Mouse (Mus musculus): Measurements from ENCODE around the gene 4921507P07Rik. TPM values are rescaled to one million over a fixed set of nuclear protein-coding genes. Genes with fewer than 3 reads are reported as not detected.
"Not testable (repeated sequence)": the region's sequence is repeated elsewhere in the genome, so short reads cannot be mapped to it uniquely, and the experiment has no call there.

4921507P07Rik gene
- polyA plus RNA-seq (2015; fragmentation: Nextera tagmentation; extraction: Ambion mirVana): 0.10 and 0.14 TPM in 2 replicates

DNA sequence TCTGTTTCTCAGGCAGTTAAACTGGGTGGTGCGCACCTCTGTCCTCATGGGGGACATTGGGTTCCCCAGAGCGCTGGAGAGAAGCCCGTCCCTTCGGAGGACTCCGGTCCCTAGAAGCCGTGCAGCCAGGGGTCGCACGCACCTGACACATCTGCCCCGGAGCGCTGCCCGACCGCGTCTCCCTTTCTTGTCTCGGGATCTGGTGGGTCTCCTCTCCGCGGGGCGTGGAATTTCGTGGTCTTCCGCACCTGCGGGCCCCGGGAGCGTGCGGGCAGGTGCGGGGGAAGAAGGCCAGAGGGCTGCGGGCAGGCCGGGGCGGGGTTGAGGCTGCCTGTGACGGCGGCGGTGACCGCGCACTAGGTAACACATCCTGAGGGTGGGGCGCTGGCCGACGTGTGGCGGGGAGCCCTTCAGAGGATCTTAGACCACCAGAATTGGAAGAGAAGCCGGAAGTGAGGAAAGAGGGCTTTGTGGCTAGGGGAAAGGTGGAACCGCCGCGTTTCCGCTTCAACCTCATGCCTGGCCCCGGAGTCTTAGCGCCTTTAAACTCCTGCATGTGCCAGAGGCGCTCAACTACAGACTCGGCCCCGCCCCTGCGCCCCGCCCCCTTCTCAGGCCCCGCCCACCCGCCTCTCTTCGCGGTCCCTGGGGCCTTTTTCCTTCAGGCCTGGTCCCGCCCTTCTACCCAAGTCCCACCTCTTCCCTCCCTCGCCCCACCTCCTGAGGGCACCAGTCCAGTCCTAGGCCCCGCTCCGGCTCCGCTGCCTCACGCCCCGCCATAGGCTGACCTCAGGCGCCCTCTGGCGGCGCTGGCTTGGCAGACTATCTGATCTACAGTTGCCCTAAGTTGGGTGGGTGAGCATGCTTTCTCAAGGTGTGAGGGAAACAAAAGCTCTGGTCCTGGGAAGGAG lies at the start of gene 4921507P07Rik:
Gene 4921507P07Rik (minus strand): TSS at position 332 of the 911 bp plus-strand sequence.
- H3K27me3 ChIP-seq: 0 out of 2 replicates have a peak, but pooled peaks cover 3% of the 10 kb centered on the region
- H3K36me3 ChIP-seq: no peaks in the 10 kb centered on the region
- peak within 1 kb of the TSS; percentile 91 for H3K4me2 ChIP-seq
- H3K4me1 ChIP-seq (replicated peaks): peaks cover 11% of the 10 kb centered on the region
- H3K9ac ChIP-seq: peak within 1 kb of the TSS; percentile 69
- H3K9me3 ChIP-seq (replicated peaks): no peaks in the 10 kb centered on the region
- under 1% methylated on average over 61 of the region's 62 CpGs for WGBS (ENCODE audit: insufficient replicate concordance)
- ATAC-seq (ENCODE audit: low read depth) (peak; percentile 100), DNase-seq (peak; percentile 91)
- peak within 1 kb of the TSS; percentile 64 for H3K4me3 ChIP-seq (replicated peaks)
- no peak within 1 kb of the TSS for H3K27ac ChIP-seq

DNA sequence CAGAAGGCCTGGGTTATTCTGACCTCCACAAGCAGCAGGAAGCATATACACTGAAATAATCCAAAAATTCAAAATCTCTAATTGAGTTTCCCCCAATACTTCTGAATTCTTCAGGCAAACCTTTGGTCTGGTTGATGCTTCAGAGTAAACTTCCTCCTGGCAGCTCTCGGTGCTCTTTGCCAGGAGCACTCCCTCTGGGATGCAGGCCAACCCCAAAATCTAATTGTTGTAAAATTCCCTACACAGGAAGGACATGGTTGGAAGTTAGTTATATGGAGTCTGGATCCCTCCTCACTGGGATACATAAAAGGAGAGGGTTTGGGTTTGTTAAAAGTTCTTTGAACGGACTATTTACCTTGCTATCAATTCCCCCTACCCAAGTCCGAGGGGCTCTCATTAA lies 48.3 kb upstream of the 4921507P07Rik start:
- ATAC-seq (ENCODE audit: low read depth): no peak
- Histone ChIP-seq H3K27ac (no peak overlapping the region), H3K27me3 (no peaks in the 10 kb centered on the region), H3K4me3 (replicated peaks) (no peak overlapping the region), H3K4me2 (no peak overlapping the region), H3K4me1 (replicated peaks) (no peaks in the 10 kb centered on the region), H3K9ac (no peak overlapping the region), H3K36me3 (no peaks in the 10 kb centered on the region), H3K9me3 (replicated peaks) (no peaks in the 10 kb centered on the region)
- WGBS (ENCODE audit: insufficient replicate concordance): 61% methylated on average over 3 of the region's 3 CpGs
- no peak for DNase-seq

DNA sequence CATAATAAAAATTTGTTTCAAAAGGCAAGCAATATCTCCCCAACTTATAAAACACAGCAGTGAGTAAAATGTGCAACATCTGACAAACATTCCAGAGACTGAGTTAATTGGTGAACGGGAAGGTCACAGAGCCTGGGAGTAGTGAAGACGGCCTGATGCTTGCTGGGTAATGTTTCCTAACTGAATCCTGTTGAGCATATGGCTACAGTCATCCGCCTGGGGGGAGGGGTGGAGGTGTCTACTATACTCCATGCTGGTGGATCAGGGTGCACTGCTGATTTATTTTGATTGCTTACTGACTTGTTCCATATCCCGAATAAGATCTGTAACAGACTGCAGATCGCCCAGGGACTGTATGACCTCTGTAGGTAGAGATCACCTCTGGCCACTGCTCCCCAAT lies 45.5 kb upstream of the 4921507P07Rik start:
- Histone ChIP-seq H3K9ac (no peak overlapping the region), H3K9me3 (replicated peaks) (no peaks in the 10 kb centered on the region), H3K4me1 (replicated peaks) (no peaks in the 10 kb centered on the region), H3K27ac (no peak overlapping the region), H3K36me3 (no peaks in the 10 kb centered on the region), H3K27me3 (no peaks in the 10 kb centered on the region), H3K4me3 (replicated peaks) (no peak overlapping the region), H3K4me2 (no peak overlapping the region)
- ATAC-seq (ENCODE audit: low read depth) (no peak), DNase-seq (no peak)
- WGBS (ENCODE audit: insufficient replicate concordance): 64% methylated on average over 5 of the region's 5 CpGs

DNA sequence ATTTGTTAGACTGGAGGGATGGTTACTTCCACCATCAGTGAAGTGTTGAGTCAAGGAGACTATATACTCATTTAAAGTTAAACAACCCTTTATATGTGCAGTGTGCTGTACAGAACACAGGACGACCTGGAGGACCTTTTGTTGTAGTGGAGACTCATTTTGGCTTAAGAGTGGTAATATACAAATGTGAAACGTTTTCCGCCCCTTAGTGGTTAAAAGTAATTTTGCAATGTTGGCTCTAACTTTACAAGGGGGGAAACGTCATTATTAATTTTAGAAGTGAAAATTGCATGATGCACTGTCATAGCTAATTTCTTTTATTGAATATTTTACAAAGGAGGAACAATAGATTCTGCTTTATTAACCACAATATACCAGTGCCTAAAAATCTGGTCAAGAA lies 43.9 kb upstream of the 4921507P07Rik start:
- no peak for ATAC-seq (ENCODE audit: low read depth)
- whole genome bisulfite sequencing (ENCODE audit: insufficient replicate concordance): 50% methylated on average over 4 of the region's 4 CpGs
- H3K9me3 ChIP-seq (replicated peaks): no peaks in the 10 kb centered on the region

DNA sequence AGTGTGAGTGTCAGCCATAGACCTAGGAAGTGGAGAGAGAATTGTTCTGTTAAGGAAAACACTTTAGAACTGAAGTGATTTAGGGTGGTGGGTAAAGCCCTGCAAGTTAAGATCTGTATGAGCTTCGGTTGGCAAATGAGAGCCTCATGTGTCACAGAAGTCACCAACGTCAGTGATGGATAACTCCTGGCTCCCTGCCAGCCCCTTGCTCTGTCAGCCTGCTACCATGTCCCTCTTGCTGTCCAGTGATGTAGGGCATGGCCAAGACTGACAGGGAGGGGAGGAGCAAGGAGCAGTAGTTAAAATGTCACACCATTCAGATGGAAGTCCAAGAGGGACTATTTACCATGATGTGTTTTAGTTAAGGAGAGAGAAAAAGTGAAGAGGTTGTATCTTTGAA lies 43.2 kb upstream of the 4921507P07Rik start:
- DNase-seq (no peak), ATAC-seq (ENCODE audit: low read depth) (no peak)
- Histone ChIP-seq H3K27ac (no peak overlapping the region), H3K36me3 (no peaks in the 10 kb centered on the region), H3K4me2 (no peak overlapping the region), H3K9me3 (replicated peaks) (0 out of 2 replicates have a peak, but pooled peaks cover 4% of the 10 kb centered on the region), H3K9ac (no peak overlapping the region), H3K4me1 (replicated peaks) (no peaks in the 10 kb centered on the region), H3K27me3 (no peaks in the 10 kb centered on the region), H3K4me3 (replicated peaks) (no peak overlapping the region)
- WGBS (ENCODE audit: insufficient replicate concordance): 56% methylated on average over 2 of the region's 2 CpGs

More for the DNA sequence above, 43.9 kb upstream of the 4921507P07Rik start:
- Histone ChIP-seq H3K4me1 (replicated peaks) (no peaks in the 10 kb centered on the region), H3K4me2 (no peak overlapping the region), H3K36me3 (no peaks in the 10 kb centered on the region), H3K27ac (no peak overlapping the region), H3K4me3 (replicated peaks) (no peak overlapping the region), H3K9ac (no peak overlapping the region), H3K27me3 (no peaks in the 10 kb centered on the region)
- DNase-seq: no peak

DNA sequence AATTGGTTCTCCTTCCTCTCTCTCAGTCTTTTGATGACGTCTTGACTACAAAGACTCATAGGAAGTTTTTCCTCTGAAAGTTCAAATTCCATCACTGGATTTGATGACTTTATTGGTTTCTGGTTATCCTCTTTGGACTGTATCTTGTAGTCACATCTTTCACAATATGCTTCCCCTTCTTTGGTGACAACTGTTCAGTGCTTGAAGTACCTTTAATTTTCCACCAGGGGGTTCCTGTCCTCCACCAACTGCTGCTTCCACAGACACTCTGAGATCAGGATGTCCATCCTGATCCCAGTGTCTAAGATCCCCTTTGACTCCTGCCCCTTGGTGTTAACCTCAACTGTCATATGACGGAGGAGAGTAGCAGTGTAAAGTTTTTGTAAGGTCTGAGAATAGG lies 29.7 kb upstream of the 4921507P07Rik start:
- not testable (repeated sequence) for H3K4me3 ChIP-seq (replicated peaks); DNase-seq; H3K27me3 ChIP-seq; ATAC-seq (ENCODE audit: low read depth); H3K9me3 ChIP-seq (replicated peaks); H3K9ac ChIP-seq; H3K4me1 ChIP-seq (replicated peaks); H3K36me3 ChIP-seq; H3K4me2 ChIP-seq; H3K27ac ChIP-seq
- 58% methylated on average over 2 of the region's 2 CpGs for WGBS (ENCODE audit: insufficient replicate concordance)

DNA sequence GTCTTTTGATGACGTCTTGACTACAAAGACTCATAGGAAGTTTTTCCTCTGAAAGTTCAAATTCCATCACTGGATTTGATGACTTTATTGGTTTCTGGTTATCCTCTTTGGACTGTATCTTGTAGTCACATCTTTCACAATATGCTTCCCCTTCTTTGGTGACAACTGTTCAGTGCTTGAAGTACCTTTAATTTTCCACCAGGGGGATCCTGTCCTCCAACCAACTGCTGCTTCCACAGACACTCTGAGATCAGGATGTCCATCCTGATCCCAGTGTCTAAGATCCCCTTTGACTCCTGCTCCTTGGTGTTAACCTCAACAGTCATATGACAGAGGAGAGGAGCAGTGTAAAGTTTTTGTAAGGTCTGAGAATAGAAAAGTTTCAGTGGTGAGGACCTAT lies 21.8 kb upstream of the 4921507P07Rik start:
- H3K4me2 ChIP-seq; H3K4me3 ChIP-seq (replicated peaks); DNase-seq; H3K27me3 ChIP-seq; H3K9ac ChIP-seq; H3K27ac ChIP-seq; ATAC-seq (ENCODE audit: low read depth); H3K36me3 ChIP-seq; H3K4me1 ChIP-seq (replicated peaks); H3K9me3 ChIP-seq (replicated peaks): not testable (repeated sequence)
- 56% methylated on average over 1 of the region's 1 CpGs for WGBS (ENCODE audit: insufficient replicate concordance)

DNA sequence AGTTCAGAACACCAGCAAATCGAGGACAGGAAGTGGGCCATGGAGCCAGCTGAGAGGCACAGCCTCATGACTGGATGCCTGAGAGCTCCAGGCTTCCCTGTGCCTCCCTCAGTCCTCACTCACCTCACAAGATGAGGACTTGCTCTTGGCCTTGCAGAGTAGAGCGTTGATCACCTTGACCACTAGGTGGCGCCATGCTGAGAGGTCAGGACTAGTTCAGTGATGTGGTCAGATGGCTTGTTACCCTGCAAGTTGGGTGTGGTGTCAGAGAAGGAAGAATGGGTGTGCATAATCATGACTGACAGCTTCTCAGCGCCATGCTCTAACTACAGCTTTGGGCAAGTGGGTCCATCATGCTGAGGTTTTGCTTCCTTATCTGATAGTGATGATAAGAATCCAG lies 5.2 kb upstream of the 4921507P07Rik start:
- peak; percentile 57 for DNase-seq
- WGBS (ENCODE audit: insufficient replicate concordance): 17% methylated on average over 4 of the region's 4 CpGs
- no peak for ATAC-seq (ENCODE audit: low read depth)

DNA sequence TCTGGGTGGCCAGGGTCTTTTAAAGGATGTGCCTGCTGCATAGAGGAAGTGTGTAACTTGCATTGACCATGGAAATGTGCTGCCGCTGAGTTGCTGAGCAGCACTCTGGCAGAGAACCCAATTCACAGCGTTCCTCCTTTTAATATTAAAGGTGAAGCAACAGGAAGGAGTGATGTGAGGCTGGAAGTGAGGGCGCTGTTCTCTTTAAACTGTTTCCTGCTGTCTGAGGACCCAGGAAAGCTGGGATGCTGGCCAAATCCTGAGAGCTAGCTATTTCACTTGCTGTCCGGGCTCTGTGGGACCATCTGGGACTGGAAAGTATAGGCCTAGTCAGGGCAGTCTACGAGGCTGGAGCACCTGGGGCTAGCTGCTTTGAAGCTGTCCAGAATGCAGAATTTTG lies 2.1 kb upstream of the 4921507P07Rik start:
- Histone ChIP-seq H3K4me3 (replicated peaks) (no peak overlapping the region), H3K36me3 (no peaks in the 10 kb centered on the region), H3K27ac (no peak overlapping the region), H3K4me1 (replicated peaks) (peaks cover 11% of the 10 kb centered on the region), H3K4me2 (no peak overlapping the region), H3K9ac (no peak overlapping the region), H3K9me3 (replicated peaks) (no peaks in the 10 kb centered on the region), H3K27me3 (0 out of 2 replicates have a peak, but pooled peaks cover 3% of the 10 kb centered on the region)
- DNase-seq (no peak), ATAC-seq (ENCODE audit: low read depth) (no peak)
- 56% methylated on average over 5 of the region's 5 CpGs for WGBS (ENCODE audit: insufficient replicate concordance)

More for the DNA sequence above, 5.2 kb upstream of the 4921507P07Rik start:
- Histone ChIP-seq H3K4me2 (no peak overlapping the region), H3K4me3 (replicated peaks) (no peak overlapping the region), H3K9ac (no peak overlapping the region), H3K27ac (no peak overlapping the region), H3K4me1 (replicated peaks) (peaks cover 3% of the 10 kb centered on the region; the same call in 1 of the 2 replicates), H3K9me3 (replicated peaks) (no peaks in the 10 kb centered on the region), H3K36me3 (no peaks in the 10 kb centered on the region), H3K27me3 (0 out of 2 replicates have a peak, but pooled peaks cover 3% of the 10 kb centered on the region)

DNA sequence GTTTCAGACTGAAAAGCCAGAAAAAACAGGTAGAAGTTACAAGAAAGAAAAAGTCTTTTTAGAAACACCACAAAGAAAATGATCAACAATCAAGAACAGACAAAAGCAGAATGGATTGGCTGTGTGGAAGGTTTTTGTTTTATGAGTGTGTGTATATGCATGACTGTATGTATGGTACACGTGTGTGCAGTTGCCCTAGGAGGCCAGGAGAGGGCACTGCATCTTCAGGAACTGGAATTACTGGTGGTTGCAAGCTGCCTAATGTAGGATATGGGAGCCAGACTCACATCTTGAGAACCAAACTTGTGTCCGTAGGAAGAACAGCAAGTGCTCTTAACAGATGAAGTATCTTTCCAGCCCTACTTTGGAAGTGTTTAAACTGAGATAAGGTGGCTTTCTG lies 2.1 kb downstream of the 4921507P07Rik start:
- WGBS (ENCODE audit: insufficient replicate concordance): 64% methylated on average over 2 of the region's 2 CpGs
- no peak for DNase-seq
- peaks cover 11% of the 10 kb centered on the region for H3K4me1 ChIP-seq (replicated peaks)

DNA sequence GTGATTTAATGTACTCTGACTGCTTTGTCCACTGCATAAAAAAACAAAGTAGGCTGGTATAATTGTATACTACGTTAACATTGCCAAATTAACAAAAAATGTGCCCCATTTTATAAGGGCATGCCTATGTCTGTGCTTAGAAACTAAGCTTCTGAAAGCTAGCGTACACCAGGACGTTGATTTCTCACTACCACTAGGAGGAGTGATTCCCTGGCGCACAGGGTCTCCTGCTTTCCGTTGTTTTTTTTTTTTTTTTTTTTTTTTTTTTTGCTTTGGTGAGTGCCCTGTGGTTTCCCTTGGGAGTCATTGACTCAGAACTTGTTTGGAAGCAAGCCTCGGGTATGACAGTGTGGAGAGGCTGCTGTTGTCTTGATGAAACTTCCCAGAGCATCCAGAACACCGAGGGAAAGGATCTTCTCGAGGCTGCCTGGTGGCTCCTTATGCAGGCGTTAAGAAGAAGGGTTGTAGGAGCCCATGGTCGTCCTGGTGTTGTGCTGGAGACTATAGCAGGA lies 3.0 kb downstream of the 4921507P07Rik start:
- Histone ChIP-seq H3K9me3 (replicated peaks) (no peaks in the 10 kb centered on the region), H3K27me3 (0 out of 2 replicates have a peak, but pooled peaks cover 3% of the 10 kb centered on the region), H3K9ac (no peak overlapping the region), H3K36me3 (no peaks in the 10 kb centered on the region), H3K27ac (no peak overlapping the region), H3K4me3 (replicated peaks) (no peak overlapping the region), H3K4me1 (replicated peaks) (peaks cover 11% of the 10 kb centered on the region), H3K4me2 (no peak overlapping the region)
- DNase-seq: no peak
- no peak for ATAC-seq (ENCODE audit: low read depth)
- 56% methylated on average over 10 of the region's 10 CpGs for WGBS (ENCODE audit: insufficient replicate concordance)

More for the DNA sequence above, 2.1 kb downstream of the 4921507P07Rik start:
- Histone ChIP-seq H3K9me3 (replicated peaks) (no peaks in the 10 kb centered on the region), H3K4me3 (replicated peaks) (no peak overlapping the region), H3K9ac (no peak overlapping the region), H3K27ac (no peak overlapping the region), H3K4me2 (no peak overlapping the region), H3K36me3 (no peaks in the 10 kb centered on the region), H3K27me3 (0 out of 2 replicates have a peak, but pooled peaks cover 3% of the 10 kb centered on the region)
- ATAC-seq (ENCODE audit: low read depth): no peak
